Mouse (Mus musculus) cerebellum, adult 9-10 months (tissue): ENCODE measurements at regions not wholly inside any gene's neighbourhood (a gene's known extent, or its start where the extent isn't known, plus 50 kb on each side); places are given as distances from the start of the nearest gene placed in this dataset.

Experiments
- DNase-seq: peaks from one replicate; pipeline ENCODE4 v3.0.0; 2022

DNA sequence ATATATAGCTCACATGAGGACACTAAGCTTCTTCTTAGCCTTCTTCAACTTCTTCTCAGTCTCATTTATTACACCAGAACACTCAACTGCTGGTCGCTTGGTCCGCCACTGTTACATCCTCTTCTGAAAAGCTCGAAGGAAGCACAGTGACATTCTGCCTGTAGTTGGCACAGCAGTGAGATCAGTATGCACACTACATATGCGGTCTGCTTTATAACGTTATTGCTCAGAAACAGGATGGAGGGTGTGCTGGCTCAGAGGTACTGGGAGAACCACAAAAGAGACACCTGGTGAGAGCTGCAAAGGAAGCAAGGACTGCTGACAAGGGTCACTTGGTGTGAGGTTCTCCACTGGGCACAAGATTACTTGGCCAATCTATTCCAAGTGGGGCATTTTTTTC, 179.5 kb downstream of the Ets1 start:
- DNase-seq, result no peak

DNA sequence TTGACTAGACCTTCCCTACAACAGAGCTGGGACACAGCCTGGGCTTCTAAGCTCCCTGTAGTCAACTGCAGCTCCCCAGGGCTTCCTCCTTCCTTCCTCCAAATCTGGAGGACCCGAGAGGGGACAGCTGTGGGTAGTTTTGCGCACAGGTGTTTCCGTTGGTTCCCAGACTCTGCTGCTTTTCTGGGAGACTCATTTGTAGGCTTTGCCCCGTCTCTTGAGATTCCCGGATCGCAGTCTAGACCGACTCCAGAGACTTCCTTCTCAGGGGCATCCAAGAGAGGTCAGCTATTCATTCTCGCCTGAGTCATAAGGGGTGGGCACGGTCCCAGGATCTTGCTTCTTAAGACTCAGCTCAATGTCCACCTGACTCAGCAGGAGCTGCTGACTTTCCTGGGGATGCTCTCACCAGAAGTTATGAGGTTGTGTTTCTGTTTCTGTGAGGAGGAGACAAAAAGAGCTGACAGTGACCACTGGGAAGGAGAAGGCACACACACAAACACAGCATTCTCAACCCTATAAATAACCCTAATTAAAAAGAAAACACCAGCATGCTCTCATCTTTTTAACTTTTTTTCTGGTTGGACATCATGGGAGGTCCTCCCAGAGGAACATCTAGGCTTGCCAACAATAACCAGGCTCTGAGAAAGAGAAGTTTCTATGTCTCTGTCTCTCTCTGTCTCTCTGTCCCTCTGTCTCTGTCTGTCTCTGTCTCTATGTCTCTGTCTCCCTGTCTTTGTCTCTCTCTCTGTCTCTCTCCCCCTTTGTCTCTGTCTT, 180.8 kb downstream of the Ets1 start:
- DNase-seq, result no peak

DNA sequence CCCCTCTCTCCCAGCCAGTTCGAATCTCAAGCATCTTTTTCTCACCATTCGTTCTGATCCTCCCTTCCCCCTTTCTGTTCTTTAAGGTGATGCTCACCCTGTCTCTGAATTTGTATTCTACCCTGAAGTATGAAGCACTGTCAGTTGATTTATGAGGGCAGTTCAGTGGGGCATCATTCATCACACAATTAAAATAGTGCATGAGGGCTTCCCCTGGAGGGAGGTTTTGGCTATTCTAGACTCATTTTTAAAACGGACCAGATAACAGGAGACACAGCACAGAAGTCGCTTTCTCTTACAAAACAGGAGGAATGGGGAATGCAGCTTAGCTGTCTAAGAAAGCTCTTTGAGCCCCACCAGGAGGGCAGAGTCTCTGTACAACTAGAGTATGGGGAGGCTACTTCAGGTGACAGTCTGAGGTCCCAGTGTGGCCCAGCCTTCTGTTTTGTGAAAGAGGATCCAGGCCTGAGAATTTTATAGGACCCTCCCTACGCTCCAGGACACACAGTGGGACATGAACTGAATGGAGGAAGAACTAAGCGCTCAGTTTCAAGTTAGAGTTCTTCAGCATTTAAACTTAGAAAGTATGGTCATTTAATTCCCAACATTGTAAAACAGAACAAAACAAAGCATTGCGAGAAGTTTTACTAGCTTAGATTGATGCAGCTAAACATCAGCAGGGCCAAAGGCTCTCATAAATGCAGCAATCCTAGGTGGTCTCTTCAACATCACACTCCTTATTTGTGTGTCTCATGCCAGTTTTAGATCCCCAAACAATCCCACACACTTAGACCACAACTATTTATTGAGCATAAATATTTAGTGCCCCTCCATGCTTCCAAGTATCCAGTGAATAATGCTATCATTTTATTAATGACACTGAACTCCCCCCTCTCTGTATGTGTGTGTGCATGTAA, 181.7 kb downstream of the Ets1 start:
- no peak for DNase-seq

DNA sequence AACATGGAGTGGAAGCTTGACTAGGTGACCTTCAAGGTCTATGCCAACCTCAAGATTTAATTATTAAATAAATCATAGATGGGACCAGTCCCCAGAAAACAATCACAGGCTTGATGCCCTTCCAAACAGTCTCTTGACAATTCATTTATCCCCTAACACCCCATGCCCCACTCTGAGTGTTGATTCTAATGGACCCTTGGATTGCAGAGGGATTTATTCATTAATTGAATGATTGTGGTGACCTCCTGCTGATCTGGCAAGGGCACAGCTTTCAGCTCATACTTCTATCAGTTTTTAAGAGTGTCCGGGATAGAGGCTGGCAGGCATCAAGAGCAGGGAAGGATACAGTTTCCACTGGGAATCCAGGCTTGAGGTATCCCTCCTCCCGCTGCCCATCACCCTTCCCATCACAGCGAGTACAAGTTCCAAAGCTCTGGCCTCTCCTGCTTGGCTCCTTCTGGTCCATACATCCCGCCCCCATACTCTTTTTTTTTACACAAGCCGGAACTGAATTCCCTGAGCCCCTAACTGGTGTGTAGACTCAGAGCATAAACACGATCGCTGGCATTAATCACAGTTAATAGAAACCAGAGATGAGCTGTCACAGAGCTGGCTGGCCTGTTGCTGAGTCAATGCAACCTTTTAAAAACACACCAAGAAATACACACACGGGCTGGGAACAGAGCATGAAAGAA, 187.6 kb downstream of the Ets1 start:
- DNase-seq, result no peak

DNA sequence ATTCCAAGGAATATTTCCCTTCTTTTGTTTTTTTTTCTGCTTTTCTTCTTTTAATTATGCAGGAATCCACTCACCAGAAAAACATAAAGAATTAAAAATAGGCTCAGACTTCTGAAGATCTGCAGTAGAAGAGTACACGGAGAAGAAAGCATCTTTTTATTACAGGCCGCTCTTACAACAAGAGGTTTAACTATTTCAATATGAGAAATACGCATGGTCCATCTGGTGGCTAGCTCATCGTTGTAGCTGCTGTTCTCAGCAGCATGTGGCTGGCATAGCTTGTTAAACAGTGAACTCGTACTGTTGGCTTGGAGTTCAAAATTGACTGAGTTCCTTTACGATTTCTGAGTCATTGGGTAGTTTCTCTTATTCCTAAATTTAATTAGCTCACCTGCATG, 188.1 kb downstream of the Ets1 start:
- DNase-seq, result no peak

DNA sequence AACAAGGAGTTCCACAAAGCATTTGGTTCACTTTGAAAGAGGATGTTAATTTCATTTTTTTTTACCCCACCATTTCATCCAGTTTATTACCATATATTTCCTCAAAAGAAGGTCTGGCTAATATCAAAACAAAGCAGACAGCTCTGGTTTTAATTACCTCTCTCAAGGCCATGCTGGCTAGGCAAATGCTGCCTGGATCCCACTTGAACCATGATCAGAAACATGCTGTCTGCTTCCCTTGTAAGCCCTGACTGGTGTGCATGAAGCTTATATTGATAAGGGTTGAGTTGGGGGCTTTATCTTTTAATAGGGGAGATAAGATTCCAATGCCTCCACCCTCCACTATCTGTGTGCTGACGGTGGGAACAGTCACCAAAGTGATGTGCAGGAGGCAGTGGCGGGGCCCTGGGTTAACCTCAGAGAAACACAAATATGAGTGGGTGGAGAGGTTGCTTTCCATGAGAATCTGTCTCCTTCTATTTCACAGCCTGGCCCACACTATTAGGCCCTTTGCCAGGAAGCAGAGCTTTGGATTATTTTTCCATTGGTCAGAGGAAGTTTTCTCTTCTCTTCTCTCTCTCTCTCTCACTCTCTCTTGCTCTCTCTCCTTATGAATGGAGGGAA, 194.4 kb downstream of the Ets1 start:
- DNase-seq, result no peak

DNA sequence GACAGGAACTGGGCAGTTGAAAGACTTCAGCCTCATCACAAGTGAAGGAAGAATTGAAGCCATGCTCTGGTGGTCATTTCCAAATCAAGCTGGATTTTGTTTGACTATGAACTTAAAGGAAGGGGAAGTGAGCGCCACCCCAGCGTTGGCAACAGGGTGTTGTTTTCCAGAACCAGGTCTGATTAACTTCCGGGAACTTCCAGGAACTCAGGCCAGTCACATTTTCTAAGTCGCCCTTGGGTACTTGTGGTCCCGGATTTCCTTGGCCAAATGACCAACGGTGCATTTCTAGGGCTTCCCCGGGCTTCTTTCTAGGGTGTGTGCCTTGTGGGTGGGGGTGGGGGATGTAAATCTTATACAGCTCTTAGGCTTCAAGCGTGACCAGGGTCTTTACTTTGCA, 197.4 kb downstream of the Ets1 start:
- no peak for DNase-seq

DNA sequence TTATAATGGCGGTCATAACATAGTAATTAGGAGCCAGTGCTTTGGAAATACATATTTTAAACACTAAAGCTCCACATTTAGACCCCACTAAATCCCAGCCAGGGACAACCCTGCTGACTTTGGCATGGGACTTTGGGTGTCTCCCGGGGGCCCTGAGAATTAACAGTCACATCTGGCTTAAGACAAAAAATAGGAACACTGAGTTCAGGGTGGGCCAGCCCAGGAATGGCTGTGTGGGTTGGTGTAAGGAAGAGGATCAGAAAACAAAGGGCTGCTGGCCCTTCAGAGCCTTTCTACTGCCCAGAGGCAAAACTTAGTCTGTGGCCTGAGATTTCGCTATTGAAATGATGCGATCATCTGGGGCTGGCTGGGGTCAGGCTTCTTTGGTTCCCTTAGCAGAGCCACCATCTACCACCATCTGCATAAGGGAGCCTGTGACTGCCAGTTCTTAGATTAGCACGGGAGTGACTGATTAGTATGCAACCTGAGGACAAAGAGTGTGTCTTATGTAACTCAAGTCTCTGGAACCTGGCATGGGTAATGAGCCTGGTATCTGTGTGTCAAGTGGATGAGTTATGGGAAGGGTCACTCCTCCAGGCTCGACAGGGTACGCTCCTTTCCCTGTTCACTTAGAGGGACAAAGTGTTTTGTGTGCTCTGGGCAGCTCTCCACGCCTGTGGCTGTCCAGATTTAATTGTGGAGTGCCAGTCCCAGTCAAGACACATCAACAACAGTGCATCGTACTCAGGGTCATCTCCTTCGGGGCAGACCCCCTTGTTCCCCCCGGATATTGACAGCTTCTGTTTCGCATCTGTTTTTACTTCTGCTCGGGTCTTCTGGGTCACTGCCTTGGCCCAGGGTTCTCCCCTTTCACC, 199.0 kb downstream of the Ets1 start:
- no peak for DNase-seq

DNA sequence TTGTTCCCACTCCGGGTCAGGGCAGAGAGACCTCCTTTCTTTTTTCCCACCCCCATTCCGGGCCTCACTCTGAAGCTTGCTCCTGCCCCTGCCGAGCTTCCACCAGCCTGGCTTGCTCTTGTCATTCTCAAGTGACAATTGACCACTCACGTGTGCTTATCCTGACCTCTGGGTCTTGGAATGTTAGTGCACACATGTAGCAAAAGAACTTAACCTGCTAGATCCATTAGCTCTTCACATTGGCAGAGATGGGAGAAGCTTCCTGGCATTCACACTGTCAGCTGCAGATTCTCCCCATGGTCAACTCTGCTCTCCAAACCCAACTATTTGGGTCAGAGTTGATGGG, 199.6 kb downstream of the Ets1 start:
- no peak for DNase-seq

DNA sequence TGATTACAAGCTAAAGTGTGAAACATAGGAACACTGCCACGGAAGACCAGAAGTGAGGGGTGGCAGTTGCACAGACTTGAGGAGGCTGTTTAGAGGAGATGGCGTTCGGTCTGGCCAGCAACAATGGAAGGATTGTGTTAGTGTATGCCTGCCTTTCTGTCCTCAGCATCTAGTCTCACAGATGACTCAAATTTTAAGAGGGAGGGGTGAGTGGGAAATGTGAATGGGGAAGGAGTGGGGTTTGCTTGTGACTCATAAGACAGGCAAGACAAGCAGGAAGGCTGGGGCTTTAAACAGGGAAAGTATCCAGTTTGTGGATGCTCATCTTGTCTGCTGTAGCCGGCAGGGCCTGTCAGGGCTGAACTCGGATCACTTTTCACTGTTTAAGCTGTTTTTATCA, 200.3 kb downstream of the Ets1 start:
- no peak for DNase-seq

DNA sequence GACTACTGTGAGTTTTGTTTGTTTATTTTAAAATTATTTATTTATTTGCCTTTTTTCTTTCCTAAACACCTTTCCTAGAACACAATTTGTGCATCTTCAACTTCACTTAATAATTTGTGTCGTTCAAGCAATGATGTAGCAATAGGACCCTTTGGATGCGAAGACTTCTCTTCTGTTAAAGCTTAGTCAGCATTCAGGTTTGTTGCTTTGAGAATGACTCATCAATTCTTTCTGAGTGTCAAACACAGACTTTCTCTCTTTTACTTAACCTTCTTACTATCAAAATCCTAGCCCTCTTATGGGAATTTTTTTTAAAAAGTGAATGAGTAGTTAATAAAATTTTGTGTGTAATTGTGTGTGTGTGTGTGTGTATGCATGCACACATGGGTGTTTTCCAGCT, 211.3 kb downstream of the Ets1 start:
- DNase-seq, result no peak

DNA sequence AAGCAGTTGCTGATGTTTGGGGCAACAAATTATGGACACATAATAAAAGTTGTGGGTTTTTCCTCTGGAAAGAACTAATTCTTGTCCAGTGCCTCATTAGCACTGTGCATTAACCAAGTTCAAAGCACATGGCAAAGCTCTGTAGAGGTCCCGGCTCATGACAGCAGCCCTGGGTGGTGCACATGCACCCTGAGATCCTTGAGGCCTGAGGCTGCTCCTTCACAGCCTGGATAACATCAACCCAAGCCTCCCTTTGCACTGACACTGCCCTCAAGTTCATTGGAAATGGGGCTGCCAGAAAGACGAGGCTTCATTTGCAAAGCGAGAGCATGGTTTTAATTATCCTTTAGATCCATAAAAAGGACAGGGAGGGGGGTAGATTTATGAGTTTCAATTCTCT, 216.3 kb downstream of the Ets1 start:
- DNase-seq, result no peak

DNA sequence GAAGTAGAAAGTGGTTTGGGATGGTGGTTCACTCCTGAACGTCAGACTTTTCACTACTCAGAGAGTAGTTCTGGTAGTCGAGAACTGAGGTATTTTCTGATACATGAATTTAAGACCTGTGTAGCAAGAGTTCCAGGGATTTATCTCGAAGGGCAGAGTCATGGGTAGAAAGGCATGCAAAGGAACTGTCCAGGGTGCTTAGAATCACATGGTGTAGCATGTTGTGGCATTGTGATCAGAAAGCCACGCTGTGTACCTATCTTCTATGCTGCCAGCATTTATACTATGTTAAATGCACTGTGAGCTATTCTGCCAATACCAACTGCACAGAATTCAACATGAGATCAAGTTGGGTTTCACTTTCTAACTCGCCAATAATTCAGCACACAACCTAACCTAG, 227.3 kb downstream of the Ets1 start:
- no peak for DNase-seq

DNA sequence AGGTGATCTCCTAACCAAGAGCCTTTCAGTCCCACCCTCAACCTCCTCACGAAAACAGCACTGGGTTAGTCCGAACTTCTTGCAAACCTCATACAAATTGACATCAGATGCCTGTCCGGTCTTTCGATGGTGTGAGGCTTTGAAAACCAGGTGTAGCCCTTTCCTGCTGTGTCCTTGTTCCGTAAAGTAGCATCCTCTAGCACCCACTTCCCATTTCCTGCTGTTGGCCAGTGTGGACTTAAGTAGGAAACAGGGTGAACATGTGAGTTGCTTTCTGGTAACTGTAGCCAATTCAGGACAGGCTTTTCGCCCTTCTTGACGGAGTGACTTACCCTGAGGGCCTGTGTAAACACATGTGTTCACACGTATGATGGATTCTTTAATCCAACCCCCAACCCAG, 232.9 kb downstream of the Ets1 start:
- no peak for DNase-seq

DNA sequence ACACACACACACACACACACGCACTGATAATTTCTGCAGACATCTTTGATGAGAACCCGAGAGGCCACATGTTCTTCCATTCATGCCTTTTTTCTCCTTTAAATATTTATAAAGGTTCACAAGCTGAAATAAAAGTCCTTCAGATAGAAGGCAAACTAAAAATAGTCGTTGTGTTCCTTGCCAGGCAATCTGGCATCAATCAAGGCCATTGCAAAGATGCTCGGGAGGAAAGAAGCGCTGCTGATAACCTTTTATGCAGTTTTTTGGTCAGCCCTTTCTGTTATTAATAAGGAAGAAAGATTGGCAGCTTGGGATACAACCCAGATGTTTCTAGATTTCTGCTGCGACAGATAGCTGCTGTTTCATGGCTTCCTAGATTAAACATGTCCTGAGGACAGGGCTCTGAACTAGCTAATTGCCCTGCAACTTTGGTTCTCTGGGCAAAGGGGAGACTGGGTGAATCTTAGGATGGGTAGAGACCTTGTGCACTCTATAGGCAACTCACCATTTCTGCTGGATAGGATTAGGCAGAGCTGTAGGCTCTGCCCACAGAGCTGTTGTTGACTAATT, 238.4 kb downstream of the Ets1 start:
- no peak for DNase-seq

DNA sequence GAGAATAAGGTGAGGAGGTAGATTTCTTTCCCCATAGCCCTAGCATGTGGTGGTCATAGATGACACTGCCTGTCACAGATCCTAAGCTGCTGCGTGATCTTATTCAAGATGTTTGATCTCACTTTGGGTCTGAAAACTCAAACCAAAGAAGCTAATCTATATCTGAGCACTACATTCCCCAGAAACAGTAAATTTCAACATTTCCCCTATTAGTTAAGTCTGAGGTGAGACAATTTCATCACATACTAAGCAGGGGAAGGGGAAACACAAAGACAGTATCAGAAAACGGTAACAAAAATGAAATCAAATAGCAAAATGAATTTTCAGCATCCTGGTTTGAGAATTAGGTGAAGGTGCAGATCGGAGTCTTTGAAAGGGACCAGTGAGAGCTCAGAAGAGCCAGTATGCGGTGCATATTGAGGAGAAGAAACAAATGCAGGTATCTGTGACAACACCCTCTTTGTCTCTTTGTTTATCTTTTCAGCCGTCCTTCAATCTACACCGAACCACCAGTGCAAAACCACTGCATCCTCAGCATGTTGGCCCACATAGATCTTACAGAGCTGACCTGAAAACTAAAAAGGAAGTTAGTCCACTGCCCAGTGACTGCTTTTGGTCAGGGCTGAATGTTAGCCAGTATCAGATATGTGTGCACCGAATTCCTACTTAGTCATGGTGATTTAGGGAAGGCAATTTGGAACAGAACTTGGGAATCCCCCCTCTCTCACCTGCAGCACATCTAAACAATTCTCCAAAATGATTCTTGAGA, 247.0 kb downstream of the Ets1 start:
- DNase-seq, result no peak

DNA sequence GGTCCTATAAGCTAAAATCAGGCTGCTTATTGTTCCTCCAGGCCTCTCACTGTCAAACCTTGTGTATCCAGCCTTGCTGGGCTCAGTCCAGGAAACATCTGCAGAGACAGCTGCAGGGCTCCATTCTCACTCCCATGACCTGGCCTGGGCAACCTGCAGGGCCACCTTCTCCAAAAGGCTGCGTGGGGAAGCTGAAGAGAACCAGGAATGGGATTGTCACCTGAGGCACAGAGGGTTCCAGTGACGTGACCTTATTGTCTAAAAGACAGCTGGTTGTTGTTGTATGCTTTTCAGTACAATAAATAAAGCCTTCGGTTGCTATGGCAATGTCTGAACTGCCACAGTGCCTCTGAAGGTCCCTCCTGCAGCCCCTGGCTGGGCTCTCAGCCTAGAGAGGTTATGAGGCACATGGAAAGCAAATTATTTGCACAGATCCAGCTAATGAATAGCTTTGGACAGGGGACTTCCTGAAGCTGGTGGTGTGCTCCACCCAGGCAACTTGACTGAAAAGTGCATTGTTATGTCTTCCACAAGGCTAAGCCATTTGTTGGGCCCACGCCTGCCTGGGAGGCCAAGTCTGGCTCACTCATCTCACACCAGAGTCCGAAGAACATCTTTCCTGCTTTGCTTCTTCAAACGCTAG, 250.1 kb downstream of the Ets1 start:
- DNase-seq, result no peak

DNA sequence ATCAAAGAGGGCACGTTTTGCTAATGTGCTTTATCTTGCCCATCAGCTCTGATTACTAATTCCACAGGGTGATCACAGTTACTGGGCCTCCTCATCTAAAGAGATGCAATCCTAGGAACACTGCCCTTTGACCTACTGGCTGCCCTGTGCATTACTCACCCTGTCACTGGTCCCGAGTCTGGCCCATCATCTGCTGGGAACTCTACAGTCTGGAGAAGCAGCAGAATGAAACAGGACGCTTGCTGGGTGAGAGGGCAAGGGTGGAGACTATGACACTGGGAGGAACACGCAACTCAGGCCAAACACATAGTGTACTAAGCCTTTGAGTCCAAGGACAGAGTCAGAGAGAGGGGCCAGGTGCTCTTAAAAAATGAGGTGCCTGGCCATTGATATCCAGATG, 263.8 kb downstream of the Ets1 start:
- DNase-seq, result no peak

DNA sequence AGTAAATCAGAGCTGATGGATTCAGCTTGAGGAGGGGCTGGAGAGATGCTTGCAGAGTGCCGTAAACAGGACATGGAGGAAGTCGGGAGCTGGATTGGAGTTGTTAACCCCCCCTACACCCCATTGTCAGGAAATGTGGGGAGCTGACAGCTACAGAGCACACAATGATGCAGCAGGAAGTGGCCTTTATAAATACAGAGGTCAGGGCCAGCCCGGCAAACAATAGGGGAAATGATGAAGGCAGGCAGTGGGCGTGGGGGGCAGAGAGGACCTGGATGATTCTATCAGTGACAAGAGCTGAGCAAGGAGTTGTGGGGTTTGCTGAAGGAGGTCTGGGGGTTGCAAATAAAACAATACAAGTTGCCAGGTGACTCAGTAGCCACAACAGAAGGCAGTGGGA, 265.3 kb downstream of the Ets1 start:
- no peak for DNase-seq

DNA sequence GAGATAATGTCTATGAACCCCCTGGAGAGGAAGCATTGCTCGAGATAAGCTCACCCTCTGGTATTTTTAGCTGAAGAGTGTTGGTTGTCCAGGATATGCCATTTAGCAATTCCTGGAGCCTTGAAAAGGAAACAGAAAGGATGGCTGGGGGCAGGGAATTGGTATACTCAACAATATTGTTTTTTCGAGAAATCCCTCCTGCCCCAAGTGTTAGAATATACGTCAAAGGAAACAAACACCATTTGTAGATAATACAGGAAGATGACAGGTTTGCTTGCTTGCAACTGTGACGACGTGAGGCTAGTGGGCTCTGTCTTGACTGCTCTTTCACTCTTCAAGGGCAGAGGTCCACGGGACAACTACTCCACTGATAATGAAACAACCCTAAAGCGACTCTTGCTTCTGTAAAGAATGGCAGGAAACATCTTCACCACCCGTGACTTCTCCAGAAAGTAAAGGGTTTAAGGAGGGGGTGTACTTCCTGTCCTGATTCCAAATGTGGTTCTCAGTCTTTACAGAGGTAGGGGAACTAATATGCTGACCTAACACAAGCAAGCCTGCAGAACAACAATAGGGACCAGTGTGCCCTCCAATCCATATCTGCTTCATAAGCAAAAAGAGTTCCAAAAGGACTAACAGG, 270.3 kb downstream of the Ets1 start:
- DNase-seq, result no peak
